Mouse (Mus musculus): ENCODE results near the gene Lin28a.

Lin28a gene

DNA sequence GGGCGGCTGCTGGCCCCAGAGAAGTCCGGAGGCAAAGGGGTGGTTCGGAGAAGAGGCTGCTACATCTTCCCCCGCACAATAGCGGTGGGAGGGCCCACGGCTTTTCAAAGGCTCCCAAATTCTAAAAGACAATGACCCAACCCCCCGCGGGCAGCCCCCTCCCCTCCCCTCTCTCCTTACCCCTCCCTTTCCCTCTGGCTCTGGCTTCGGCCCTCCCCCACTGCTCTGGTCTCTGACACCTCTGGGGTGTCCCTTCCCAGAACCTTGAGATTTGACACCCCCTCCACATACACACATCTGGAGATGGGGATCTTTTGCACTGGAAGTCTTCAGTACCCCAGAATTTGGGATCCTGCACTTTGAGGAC, at the start of gene Lin28a:
Gene Lin28a, minus strand, starts transcription at position 63 of the 367 bp plus-strand sequence.
- DNase-seq (ENCODE audit: low spot score): peak; percentile 85

DNA sequence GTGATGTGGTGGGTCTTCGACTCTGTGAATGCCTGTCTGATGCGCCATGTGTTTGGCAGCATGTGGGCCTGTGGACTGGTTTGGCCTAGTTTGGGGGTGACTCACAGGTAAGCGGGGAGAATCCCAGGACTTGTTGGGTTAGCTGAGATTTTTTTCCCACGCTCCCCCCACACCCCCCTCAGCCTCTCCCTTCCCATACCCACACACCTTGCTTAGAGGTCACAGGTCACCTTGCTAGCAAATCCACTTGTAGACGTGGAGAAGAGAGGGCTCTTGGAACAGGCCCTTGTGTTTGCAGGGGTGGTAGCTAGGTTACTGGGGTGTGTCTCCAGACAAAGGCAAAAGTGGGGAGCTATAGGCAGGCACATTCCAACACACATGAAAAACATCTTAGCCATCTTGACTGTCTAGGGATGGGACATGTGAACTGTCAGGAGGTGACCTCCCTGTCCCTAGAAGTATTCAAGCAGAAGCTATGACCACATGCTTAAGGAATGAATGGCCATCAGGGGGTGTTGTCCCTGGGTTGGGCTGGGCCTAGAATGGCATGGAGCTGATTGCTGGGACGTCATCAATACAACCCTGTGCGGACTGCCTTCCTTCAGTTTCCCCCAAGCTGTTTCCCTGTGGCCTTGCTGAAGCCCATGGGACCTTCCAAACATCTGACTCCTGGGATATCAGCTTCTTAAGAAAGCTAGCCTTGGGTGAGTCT, 49.3 kb upstream of the Lin28a start:
- DNase-seq (ENCODE audit: low spot score): no peak

DNA sequence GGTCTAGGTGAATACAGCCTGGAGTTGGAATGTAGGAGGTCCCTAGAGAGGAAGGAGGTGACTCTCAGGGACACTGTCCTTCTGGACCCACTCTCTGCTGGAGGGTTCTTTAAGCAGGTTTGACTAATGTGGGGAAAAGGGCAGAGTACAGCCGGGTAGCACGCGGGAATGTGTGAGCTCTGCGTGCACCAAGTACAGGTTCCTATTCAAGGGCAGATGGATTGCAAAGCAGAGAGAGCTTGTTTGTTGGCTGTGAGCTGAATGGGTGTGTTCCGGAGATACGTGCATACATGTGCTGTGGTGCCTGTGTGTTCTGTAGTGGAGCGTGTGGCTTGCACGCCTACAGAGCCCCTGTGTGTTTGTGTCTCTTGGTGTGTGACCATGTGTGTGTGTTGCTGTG, 48.7 kb upstream of the Lin28a start:
- DNase-seq (ENCODE audit: low spot score): no peak

DNA sequence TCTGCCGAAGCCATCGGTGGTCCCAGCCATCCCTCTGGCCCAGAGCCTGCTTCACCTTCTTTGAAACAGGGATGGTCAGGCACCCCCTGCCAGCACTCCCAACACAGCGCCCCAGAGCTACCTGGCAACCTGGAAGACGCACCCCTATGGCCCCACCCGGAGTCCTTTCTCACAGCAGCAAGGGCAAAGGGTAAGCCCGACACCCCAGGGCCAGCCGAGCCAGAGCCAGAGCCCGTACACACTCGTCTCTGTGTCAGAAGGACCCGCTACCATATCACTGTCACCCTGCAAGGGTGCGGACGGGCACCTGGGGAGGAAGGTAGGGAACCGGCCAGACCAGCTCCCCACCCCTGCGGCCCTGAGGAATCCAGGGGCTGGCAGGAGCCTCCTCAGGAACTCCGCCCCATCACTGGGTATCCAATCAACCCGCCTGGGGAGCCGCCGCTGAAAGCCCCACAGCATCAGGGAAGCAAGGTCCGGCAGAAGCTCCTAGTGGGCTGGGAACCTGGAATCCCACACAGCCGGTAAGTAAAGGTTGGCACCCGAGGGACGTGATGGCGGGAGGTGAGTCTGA, 46.9 kb upstream of the Lin28a start:
- no peak for DNase-seq (ENCODE audit: low spot score)

DNA sequence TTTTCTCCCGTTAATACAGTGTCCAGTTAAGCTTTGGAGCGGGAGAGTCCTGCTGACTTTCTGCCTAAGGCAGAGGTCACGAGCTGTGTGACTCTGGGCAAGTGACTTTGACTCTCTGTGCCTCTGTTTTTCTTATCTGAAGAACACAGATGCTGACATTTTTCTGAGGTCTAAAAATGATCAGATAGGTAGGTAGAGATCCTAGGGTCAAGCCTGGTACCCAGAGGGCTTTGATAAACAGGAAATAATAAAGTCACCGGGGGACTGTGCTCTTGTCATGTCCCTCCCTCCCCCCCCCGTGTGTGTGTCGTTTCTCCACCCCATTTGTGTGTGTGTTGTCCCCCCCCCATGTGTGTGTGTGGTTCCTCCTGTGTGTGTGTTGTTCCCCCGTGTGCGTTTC, 43.9 kb upstream of the Lin28a start:
- no peak for DNase-seq (ENCODE audit: low spot score)

DNA sequence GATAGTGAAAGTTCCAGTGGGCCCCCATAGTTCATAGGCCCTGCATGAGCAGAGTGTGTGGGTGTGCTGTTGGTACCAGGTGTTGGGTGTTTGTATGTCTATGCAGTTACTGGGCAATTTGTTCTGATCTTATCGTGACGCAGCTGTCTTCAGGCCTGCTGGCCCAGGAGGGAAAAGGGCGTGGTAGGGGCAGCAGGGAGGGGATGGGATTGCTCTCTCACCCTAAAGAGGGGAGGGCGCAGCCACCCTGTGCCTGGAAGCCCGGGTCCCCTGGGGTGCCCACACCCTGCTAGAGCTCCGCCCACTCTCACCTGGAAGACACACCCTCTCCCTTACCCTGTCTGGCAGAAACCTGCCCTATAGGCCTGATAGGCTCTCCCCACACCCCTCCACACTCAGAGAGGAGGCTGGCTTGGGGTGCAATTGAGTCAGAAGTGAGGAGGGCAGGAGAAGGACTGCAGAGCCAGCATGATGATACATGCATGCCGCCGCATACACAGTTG, 43.4 kb upstream of the Lin28a start:
- DNase-seq (ENCODE audit: low spot score): no peak

DNA sequence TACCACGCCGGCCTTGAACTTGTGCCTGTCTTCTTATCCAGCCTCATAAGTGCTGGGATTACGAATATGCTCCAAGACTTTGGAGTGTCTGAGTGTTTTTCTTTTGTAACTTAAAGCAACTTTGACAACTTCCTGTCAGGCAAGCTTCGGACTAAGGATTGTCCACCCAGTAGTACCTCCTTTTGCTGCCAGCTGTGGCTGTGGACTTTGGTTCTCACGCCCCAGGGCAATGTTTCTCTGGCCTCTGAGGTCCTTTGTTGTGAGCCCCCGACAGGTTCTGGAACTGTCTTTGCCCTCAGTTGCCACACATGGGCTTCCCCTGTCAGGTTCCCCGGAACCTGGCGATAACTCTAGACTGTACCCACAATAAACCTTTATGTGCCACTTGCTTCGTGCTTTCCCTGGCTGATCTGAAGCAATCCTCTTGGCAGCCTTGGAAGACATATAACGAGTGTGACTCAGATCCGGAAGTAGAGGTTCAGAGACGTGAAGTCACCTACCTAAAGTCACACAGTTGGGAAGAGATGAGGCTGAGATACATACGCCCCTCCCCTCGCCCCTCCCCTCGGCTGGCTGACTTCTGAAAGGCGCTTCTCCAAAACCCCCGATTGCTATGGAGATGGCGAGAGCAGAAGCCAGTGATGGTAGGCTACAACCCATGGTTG, 42.7 kb upstream of the Lin28a start:
- no peak for DNase-seq (ENCODE audit: low spot score)

DNA sequence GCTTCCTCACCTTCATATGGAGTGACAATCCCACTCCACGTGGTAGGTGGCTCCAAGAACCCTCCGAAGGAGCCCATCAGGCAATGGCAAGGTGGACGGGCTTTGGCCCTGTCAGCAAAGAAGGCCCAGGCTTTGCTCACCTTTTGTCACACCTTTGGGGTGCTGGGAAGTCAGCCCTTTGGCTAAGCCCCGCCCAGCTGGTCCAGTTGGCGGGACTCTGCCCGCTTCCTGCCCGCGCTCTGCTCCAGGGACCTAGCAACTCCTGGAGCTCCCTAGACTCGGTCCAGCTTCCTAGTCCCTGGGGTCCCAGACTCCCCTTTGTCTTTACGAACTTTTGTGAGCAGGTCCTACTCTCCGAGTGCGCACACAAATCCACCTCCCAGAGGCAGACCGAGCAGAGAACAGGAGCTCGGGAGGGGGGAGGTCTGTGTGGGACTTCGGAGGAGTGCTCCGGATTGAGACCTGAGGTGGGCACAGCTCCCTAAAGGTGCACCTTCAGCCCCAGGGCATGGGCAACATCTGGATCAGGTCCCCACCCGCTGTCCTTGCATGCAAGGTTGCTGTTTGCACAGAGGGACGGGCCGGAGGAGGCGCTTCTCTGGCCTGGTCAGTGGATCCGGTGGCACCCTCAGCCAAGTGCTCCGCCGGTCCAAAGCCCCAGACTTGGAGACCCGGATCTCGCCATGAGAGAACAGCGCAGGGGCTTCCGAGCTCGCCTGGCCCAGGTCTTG, 41.7 kb upstream of the Lin28a start, which contains the start of gene Crybg2:
Gene Crybg2, plus strand, starts transcription at position 681 of the 731 bp plus-strand sequence.
- DNase-seq (ENCODE audit: low spot score): no peak

DNA sequence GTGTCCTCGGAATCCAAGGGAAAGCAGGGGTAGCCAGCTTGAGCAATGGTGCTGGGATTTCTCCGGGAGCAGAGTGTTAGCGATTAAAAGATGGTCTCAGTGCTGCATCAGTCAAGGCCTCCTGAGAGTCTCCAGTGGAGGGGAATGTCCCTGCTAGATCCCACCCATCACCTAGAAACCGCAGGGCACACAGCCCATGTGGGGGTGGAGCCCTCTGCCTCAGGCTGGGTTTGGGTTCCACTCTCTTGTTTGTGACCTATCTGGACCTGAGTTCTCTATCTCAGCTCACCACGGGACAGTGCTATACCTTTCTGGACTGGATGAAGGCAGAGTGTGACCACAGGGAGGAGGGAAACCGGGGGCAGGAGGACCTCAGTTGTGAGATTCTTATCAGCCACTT, 40.3 kb upstream of the Lin28a start:
- no peak for DNase-seq (ENCODE audit: low spot score)

DNA sequence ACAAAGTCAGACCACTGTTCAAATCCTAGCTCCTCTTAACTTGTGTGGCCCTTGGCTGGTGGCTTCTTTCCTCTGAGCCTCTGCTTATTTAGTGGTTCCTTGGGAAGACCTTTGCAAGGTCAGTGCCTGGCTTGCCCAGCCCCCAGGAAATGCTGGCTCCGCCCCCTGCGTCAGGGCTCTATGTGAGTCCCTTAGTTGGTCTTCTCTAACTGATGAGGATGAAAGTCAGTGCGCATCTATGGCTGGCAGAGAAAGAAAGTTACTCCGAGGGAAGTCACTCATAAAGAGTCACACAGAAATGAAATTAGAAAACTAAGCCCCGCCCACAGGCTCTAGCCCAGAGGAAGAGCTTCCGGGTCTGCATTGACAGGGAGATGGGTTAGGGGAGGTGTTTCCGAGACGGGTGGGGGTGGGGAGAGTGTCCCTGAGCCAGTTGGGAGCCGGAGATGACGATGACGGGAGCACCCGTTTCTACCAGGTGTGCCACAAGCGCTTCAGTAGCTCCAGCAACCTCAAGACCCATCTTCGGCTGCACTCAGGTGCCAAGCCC, 39.6 kb upstream of the Lin28a start:
- no peak for DNase-seq (ENCODE audit: low spot score)

DNA sequence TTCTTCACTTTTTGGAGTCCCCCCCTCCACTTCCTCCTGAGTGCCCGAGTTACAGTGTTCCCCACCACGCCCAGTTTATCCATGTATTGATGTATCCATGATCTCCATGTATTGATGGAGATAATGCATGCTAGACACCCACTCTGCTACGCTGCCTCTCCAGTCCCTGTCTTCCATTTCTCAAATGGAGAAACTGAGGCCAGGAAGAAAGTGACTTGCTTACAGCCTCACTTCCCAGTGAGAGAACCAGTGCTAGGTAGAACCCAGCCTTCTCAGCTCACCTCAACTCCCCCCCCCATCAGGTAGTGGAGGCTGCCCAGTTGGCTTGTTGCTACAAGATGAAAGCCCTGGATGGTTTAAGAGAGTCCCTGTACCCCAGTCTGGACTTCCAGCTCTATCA, 34.9 kb upstream of the Lin28a start, which contains the start of gene Zfp683:
Gene Zfp683, plus strand, starts transcription at position 301 of the 400 bp plus-strand sequence.
- DNase-seq (ENCODE audit: low spot score): no peak

DNA sequence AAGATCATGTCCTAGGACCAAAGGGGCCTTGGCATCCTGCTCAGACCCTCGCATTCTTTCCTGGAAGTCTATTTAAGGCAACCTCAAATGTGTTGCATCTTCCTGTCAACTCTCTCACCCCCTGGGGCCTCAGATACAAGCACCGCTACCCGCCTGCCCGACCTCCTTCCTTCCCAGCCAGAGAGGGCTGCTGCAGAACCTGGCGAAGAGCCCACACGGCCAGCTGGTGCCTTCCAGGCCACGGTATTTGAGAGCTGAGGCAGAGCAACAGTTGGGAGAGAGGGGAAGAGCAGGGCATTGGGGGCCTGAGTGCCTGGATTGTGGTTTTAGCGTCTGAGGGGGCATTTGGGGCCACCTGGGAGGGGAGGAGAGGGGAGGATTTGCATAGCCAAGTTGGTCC, 33.9 kb upstream of the Lin28a start:
- no peak for DNase-seq (ENCODE audit: low spot score)

DNA sequence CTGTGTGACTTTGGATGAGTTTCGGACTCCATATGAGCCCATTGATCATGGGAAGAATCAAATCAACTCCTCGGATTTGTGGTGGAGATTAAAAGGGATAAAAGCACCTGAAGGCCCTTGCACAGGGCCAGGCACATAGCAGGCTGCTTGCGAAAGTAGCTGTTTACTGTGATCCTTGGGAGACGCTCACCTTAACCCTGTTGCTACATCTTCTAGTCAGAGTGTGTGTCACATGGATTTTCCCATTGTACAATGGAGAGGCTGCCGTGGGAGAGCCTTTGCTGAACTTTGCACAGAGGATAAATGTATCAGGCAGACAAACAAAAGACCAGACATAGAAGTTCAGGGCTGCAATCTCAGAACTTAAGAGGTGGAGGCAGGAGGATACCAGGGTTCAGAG, 33.3 kb upstream of the Lin28a start:
- DNase-seq (ENCODE audit: low spot score): no peak

DNA sequence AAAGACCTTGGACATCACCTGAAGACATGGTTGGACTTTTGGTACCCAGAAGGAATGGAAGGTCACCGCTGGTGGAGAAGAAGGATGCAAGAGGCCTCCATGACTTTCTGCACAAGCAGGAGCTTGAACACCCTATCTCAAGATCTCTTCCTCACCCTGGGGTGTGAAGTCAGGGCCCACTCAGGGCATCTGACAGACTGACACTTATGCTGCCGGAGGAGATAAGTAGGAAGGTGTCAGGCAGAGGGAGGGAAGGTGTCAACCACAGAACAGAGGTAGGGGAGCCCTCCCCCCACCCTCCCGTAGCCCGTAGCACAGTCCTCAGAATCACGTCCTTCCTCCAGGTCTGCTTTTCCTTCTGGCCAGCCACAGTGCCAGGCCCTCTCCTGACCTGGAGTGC, 29.0 kb upstream of the Lin28a start:
- DNase-seq (ENCODE audit: low spot score): no peak

DNA sequence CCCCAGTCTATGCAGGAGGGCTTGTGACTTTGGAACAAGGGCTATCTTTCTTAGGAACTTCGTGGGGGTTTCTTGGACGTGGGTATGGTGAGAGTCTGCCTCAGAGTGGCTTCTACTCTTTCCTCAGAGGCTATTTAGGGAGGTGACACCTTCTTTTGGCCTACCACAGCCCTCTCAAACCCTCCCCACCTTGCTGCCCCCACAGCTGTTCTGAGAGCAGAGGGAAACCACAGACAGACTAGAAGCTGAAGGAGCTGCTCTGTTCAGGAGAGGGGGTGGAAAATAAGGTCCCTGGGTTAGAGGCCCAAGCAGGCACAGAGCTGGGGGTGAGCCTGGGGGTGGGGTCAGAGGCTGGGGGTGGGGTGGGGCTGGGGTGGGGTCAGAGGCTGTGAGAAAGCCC, 24.4 kb upstream of the Lin28a start:
- DNase-seq (ENCODE audit: low spot score): no peak

DNA sequence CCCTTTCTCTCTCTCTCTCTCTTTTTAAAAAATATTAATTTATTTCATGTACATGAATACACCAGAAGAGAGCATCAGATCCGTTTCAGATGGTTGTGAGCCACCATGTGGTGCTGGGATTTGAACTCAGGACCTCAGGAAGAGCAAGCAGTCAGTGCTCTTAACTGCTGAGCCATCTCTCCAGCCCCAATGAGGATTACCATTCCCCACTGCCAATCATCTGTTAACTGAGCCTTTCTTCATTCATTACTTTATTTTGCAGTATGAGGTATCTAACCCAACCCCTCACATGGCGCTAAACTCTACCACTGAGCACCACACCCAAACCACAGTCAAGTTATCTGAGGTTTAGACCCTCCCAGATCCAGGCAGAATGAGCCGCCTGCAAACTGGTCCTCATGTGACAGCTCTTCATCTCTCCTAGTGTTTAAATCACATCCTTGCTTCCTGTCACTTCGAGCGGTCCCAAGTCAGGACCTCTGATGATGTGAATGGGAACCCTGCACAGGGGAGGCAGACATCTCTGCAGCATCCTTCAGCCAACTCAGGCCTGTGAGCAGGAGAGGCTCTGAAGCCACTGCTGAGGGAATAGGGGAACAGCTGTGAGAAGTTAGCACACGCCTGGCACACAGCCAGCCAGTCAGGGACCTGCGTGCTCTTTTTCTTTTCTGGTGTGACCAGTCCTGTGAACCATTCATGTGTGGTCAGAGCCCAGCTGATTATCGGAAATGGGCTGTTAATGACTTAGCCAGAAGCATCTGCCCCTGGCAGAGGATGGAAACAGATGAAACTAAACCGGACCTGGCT, 22.9 kb upstream of the Lin28a start:
- no peak for DNase-seq (ENCODE audit: low spot score)

DNA sequence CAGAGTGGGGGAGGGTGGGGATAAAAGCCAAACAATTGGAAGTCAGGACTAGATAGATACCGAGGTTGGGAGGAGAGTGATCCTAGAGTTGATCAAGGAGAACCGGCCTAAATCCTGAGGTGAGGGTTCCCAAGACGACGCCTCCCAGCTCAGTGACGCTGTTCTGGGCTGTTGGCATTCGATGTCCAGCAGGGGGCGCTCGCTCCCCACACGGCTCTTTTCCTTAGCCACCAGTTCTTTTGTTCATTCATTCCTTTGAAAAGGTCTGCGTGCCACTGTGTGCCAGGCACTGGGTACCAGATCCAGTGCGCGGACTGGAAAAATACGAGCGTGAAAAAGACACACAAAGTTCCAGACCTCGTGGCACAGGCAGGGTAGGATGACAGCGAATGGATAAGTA, 17.3 kb upstream of the Lin28a start:
- DNase-seq (ENCODE audit: low spot score): peak; percentile 92

DNA sequence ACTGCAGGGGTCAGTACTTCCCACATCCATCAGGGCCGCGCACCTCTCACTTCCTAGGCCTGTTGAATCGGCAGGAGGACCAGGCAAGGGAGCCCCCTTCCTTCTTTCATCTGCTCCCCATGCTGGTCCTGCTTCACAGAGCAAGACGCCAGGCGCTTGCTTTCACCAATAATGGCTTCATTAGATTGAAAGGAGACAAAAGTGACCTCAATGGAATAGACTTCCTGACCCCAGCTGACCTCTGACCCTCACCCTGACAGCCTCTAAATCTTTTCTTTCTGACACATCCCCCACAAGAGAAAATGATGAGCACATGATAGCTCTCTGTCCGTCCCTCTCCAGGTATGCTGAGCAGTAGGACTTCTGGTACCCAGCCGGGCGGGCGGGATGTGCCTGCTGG, 7.2 kb upstream of the Lin28a start:
- peak; percentile 53 for DNase-seq (ENCODE audit: low spot score)

DNA sequence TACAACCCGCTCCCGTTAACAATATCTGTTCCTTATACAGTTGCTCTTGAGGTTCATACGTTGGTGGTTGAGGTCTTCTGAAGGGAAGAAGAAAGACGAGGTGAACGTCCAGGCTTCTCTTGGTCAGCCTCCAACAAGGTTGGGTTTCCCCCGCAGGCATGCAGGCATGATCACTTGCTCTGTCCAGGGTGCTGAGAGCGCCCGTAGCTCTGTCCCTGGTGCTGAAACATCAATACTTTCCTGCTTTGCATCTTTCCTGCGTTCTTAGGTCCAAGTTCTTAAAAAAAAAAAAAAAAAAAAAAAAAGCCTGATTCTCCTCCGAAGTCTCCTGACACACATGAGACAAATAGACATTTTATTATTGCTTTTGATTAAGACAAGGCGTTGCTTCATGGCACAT, 2.0 kb upstream of the Lin28a start:
- peak; percentile 87 for DNase-seq (ENCODE audit: low spot score)

DNA sequence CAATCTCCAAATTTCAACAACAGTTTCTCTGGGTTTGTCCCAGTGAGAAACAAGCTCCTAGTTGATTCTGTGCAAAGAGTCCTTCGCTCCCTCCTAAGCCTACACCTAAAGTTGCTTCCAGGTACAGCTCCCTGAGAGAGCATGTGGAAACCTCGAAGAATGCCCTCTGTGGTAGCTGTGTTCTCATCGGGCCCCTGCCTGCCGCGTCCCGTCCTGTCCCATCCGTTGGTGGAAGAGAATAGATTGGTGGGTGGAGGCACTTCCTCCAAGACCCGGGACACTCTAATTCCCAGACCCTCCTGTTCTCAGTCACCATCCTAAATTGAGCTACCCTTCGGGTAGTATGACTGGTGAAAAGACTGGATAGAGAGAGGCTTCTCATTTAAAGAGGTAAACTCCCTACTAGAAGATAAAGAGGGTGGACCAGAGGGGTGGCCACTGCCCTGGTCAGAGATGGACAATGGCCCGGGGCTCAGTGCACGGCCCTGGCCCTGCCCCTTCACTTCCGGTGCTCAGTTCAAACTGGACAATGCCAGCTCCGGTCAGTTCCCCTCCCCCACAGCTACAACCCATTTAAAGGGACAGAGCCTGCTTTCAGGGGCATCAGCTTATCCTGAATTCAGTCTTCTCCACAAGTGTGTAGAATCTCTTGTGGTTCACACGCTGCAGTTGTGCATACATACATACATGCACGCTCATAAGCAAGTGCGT, 1.2 kb upstream of the Lin28a start:
- DNase-seq (ENCODE audit: low spot score): peak; percentile 96

DNA sequence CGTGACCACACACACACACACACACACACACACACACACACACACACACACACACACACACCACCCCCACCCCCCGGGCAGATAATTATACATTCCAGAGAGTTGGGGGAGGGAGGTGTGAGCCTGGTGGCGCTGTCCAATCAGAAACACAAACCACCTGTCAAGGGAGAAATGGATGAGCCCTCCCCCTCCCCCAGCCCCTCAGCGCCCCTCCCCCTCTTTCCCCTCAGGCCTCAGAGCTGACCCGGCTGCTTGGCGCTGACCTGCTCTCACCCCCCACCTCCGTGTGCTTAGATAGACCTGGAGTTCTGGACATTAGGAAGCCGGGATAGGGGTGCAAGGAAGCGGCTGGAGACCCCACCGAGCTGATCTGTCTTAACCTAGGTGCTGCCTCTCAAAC, 569 bp upstream of the Lin28a start:
- peak; percentile 88 for DNase-seq (ENCODE audit: low spot score)
